Mouse (Mus musculus) kidney, adult 11 months (tissue): ENCODE data around the gene Ankrd60.

Experiments used
- DNase-seq: peaks from one replicate; pipeline ENCODE4 v3.0.0; 2022

Ankrd60 gene

DNA sequence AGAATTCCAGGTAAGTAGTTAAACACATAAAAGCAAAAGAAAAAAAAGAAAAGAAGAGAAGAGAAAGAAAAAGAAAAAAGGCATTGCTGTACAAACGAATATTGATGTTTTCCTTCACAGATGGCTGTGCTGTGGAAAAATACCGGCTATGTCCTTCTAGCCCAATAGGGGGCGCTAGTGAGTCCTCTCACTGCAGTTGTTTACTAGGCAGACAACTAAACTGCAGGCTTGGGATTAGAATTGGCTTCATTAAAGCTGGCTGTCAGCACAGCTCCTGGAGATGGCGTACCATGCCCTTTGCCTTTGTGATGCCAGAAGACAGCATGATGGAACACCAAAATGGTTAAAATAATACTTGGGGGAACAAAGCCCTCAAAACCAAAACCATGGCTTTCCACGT is 5.3 kb upstream of the Ankrd60 start:
- no peak for DNase-seq

DNA sequence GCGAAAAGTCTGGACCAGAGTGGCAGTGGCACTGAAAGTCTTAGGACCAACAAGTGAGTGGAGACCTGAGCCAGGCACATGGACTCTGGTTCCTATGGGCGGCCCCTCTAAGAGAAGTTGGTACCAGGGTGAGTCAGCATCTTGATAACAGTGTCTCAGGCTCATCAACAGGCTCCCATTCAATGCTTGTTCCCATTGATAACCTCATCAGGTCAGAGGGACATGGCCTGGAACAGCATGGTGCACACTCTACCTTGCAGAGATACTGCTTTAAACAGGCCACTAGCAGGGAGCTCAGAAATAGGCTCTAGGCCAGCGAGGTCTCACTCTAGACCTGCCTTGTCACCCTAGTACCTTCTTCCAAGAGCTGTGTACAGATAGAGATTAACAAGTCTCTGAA is 4.7 kb upstream of the Ankrd60 start:
- no peak for DNase-seq

DNA sequence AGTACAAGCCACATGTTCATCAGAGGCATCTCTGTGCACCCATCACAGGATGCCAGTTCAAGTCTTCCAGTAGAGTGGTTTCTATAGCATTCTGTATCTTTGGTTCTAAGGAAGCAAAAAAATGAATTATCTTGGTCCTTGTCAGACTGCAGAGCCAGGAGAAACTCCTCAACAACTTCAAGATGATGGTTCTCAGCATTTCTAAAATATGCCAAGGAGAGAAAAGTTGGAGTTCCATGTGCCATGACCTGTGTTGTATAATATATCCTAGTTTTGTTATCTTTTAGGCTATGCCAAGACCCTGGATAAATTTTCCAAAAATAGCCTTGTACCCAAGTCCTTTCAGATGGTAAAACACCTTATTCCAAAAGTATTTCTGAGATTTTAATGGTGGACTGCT is 2.9 kb upstream of the Ankrd60 start:
- no peak for DNase-seq

DNA sequence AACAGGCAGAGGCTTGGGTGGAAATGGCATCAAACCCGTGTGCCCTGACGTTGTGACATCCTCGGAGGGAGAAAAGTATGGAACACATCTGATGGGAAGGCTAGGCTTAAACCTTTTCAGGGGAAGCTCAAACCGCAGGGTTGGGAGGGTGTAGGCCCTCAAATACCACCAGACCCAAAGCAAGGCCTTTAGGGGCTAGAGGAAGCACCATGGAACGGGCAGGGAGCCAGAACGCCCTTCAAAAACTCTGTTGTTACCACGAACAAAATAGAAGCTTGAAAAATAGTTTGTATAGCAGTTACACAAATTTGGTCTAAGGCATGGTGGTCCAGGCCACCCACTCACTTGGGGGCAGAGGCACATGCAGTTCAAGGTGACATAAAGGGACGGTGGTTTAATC is 430 bp upstream of the Ankrd60 start:
- DNase-seq = no peak

DNA sequence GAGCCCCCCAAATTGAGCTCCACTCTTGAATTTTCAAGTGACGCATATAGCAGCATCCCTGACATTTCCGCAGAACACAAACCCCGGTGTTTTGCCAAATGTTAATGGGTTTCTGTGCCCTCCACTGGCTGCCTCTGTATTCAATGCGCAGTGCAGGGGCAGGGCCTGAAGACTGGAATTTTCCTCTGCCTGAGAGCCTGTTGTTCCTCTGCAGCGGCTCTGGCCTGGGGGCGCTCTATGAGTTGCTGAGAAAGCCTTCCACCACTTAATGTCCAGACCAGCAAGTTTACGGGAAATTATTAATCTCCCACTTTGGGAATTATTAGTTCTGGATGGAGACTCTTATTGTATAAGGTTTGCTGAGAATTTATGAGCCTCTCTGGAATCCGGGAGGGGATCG is 14.0 kb downstream of the Ankrd60 start:
- DNase-seq = no peak

DNA sequence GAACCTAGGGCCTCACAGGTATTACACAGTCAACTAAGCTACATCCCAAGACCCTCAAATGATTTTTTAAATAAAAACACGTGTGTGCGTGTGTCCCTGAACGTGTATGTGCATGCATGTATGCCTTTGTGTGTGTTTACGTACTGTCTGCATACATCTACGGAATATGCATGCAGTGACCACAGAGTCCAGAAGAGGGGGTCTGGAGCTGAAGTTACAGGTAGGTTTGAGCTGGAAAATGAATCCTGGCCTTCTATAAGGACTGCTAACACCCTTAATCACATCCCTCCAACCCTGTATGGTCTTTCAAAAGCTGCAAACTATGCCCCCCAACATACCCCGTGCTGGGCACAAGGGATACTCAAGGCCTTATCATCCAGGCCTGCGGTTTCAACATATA is 14.8 kb downstream of the Ankrd60 start:
- no peak for DNase-seq

DNA sequence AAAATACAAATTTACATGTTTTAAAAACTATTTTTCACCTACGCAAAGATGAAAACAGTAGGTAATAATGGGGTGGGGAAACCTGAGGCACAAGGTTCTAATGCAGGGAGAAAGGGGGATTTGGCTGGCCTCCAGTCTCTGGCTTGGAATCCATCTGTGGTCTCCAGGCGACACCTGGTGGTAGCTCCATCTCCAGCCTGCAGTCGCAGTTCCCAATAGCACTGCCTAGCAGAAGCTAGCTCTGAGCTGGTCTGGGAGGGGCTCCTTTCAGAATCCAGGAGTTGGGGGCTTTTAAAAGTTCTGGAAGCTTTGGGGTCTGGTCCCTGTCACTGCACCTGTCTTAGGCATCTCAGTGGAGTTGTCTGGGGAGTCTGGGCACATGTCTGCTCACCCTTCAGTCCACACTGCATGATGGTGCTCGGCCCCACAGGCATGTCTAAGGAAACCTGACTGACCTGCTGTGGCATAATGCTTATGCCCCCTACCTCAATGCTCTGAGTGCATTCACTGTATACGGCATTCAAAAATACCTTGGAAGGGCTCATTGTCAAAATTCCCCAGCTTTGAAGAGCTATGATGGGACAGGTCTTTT is 16.2 kb downstream of the Ankrd60 start:
- DNase-seq = peak; percentile 39

DNA sequence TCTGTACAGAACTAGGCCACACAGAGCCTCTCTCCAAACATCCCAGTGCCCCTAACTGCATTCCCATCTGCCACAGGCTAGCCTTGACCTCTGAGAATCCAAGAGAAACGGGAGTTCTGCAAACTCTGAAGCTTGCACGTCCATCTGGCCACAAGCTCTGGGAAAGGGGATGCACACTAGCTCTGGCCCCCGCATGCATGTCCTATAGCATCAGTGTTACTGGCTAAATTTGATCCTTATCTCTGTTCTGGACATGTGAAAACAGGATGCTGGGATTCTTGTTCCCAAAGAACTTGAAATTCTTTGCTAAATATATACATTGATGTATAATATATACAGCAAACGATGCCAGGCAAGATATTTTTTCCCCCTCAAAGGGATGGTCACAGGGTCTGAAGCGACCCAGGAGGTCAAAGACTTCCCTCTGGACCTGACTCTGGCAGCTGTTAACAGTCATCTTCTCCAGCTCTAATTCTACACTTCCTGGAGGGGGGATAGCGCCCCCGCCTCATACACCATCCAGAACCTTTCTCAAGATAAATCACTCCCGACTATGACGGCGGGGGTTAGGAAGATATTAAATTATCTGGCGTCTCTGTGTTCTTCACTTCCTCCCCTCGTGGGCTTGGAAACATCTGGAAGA is 19.3 kb downstream of the Ankrd60 start:
- DNase-seq = no peak

DNA sequence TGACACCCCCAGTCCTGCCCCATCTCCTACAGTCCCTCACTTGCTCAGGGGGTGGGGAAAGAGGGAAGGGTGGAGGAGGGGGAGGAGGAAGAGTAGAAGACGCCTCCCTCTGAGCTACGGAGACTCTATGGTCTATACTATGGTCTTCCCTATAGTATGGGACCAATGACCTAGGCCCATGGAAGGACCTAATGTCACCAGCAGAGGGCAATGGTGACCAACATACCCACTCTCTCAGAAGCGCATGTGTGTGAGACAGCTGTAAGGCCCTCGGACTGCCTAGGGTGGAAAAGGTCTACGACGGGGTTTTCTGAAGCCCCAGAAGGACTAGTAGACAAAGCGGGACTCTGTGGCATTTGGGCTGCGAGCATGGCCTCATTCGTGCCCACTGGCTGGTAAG is 24.3 kb downstream of the Ankrd60 start:
- DNase-seq = no peak

DNA sequence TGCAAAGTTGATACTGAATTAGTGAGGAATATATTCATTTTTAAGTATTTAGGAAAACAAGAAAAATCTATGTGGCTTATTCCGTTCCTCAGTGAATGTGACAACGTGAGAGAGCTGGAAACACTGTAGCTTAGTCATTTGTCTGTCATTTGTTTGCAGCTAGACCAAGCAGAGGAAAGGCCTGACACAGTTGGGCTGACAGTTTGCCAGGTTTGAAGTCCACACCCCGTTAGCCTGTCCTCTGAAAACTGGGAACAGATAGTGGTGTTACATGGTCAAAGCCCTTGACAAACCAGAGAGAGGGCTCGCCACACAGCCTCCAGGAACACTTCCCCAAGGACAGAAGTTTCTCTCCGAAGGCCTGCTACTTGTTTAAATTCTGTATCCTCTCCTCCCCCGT is 27.5 kb downstream of the Ankrd60 start:
- no peak for DNase-seq

DNA sequence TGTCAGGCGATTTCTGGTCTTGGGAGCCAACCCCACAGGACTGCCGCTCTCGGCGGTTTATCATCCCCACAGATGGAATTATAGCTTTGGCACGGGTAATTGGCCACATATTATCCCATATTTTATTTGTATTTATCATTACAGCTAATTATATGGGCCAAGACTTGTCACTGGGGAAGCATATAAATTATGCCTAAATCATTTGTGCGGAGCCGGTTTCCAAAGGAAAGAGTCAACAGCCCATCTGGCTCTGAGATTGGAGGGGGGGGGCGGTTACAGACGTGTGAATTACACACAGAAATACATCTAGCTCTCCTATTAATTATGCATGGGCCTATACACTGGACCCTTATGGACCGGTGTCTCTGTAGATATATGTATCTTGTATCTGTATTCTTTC is 28.9 kb downstream of the Ankrd60 start:
- DNase-seq = no peak

DNA sequence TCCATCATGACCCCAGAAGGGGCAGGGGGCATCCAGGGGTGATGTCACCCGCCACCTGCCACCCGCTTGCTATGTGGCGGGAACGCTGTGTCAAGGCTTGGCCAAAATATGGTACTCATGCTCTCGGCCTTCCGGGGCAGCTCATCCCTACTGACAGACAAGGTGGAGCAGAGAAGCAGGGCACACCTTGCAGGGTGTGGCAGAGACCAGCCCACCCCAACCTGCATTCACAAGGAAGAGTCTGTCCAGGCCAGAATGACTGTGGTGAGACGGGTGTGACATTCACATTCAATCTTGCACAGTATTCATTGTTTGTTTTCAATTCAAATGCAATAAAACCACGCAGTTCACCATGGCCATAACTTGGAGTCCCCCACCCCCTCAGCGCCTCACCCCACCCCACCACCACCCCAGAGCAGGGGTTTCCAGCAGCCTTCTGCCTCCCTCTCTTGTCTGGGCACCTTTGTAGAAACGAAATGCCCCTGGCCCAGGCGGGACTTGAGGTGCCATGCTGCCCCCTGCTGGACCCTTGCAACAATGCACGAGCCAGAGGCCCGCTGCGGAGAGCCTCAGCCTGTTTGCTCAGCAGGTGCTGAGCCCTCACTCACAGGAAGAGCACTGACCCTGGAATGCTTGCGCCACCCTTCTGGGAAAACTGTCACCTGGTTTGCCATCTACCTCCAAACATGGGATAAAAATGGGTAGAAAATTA is 32.0 kb downstream of the Ankrd60 start:
- peak; percentile 66 for DNase-seq

DNA sequence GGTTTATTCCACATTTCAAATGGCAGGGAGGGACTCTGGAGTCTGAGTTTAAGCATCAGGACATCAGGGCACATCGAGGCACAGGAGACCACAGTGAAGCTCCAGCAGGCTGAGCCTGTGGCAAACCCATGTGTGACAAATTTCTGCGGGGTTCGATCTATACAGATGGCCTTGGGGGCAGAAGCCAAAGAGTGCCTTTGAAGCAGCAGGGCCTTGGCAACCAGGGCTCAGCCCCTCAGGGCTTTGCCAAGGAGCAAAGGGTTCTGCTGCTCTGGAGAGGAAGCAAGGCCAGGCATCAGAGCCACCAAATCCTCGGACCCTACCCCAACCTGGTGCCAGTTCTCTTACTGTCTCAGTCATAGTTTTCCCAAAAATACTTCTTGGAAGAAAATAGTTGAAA is 35.4 kb downstream of the Ankrd60 start:
- no peak for DNase-seq

DNA sequence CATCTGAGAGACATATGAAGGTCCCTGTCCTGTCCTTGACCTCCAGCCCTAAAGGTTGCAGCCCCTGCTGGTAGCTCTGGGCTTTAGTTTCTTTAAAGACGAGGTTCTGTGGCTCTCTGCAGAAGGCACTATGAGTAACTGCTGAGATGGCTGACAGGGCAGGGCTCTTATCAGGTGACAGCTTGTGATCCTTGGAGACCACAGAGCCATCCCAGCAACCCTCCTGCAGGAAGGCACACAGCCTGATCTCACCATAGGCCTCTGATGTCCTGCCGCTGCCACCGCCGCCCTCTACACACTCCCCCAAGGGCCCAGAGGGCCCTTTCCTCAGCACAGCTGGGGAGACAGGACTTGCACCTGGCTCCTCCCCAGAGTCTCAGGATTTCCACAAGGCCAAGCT is 36.4 kb downstream of the Ankrd60 start:
- no peak for DNase-seq

DNA sequence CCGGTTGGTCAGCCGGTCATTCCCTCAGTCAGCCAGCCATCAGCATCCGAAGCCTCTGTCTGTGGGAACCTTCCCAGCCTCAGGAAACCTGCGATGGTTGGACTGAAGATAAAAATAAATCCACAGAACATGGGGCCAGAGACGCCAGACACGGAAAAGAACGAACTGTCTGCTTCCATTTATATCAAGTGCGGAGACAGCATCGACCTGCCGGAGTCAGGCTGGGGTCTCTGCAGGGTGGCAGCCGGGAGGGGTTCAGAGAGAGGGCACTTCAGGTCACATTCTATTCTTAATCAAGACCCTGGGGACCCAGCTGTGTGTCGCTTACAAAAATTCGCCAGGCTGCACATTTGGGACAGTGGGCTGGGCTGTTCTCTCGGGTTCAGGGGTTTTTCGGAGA is 38.4 kb downstream of the Ankrd60 start:
- no peak for DNase-seq

DNA sequence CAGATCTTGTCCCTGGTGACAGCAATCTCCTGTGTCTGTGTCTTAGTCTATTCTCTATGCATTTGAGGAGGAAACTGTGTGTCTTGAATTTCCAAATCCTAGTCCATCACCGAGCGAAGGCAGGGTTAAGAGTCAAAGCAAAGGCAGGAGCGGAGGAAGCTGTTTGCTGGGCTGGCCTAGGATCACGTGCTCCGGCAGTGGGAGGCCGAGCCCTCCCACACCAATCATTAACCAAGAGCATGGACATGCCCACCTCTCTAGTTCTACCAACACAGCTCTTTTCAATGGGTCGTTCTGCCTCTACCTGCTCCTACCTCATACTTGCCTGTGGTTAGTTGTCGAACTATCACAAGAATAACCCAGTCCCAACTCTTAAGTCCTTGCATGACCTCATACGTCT is 42.3 kb downstream of the Ankrd60 start:
- DNase-seq = peak; percentile 61

DNA sequence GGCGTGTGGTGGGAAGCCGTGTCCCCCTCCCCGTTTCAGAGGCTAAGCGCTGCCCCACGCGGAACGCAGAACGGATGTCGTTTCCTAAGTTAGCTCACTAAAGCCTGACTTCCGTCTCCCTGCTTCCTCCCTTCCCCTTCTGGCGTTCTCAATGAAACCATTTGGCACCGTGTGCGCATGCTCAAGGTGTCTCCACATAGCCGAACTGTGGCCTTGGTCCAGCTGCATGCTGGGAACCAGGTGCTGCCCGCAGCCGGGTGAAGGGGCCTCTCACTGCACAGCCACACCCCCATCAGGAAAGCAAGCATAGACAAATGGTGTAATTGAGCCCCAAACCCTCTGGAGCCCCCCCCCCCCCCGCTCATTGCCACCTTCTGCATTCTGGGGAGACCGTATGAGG is 42.8 kb downstream of the Ankrd60 start:
- peak; percentile 51 for DNase-seq

DNA sequence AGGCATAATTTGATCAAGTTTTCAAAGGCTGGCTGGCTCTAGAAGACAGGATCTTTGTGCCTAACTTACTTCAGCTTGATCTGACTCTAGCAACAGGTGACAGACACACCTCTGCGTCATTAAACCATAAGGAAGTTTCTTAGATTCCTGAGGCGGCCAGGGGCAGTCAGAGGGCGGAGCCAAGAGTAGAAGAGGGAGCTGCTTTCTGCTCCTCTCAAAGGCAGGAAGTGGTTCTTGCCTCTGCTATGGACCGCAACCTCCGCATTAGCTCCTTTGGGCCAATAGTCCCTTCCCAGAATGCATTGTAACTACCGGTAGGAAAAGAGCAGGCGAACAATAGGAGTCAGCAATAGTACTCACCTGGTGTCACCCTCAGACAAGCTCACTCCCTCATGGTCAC is 43.6 kb downstream of the Ankrd60 start:
- no peak for DNase-seq

DNA sequence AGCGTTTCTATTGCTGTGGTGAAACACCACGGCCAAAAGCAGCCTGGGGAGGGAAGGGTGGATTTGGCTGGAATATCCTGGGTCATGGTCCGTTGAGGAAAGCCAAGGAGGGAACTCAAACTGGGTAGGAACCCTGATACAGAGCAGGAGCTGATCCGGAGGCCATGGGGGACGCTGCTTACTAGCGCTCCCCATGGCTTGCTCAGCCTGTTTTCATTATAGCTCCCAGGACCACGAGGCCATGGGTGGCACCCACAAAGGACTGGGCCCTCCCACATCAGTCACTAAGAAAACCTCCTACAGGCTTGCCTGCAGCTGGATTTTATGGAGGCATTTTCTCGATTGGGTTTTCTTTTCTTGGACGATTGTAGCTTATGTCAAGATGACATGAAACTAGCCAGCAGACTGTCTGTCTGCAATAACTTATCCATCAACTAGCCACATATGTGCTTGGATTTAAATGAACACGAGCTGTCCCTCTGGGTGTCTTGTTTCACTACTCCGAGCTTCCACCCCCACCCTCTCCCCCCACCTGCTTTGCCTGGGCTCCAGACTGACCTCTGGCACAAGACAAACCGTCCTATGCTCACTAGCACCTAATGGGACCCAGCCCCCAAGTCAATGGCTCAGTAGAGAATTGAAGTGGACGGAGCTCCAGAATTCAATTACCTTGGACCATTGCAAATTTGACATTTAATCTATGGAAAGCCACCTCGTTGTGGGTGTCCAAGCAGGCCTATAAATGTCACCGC is 45.3 kb downstream of the Ankrd60 start:
- DNase-seq = no peak

DNA sequence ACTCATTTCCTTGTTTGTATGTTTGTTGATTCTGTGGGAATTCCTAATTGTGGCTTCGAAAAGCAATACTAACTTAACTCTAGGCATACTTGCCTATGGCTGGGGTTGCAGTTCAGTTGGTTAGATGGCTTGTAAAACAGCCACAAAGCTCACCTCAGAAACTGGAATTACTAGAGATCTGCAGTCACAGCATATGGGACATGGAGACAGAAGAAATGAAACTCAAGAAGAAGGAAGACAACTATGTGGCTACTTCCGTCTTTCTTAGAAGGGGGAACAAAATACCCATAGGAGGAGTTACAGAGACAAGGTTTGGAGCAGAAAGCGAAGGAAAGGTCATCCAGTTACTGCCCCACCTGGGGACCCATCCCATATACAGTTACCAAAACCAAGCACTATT is 49.7 kb downstream of the Ankrd60 start:
- no peak for DNase-seq

DNA sequence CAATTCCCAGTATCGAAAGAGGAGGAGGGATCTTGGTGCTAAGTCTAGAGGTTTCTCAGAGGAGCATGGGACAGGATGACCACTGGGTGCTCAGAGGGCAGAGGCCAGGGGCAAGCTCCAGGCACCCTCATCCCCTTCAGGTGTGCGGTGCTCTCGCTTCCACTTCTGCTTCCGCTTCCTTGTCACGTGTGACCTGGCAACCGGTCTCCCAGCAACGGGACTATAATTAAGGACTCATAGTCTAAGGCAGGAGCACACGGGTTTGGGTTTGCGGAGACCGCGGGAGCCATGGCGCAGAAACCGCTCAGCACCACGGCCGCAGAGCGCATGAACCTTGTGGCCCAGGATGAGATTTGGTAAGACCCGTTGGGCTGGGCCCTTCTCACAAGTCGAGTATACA is 55.8 kb downstream of the Ankrd60 start, which contains the start of gene 1700021F07Rik:
TSS of gene 1700021F07Rik (plus strand) at position 211 of the 400 bp plus-strand sequence.
- no peak for DNase-seq
